Mouse (Mus musculus): ENCODE measurements at regions not wholly inside any gene's neighbourhood (a gene's known extent, or its start where the extent isn't known, plus 50 kb on each side); places are given as distances from the start of the nearest gene placed in this dataset.

DNA sequence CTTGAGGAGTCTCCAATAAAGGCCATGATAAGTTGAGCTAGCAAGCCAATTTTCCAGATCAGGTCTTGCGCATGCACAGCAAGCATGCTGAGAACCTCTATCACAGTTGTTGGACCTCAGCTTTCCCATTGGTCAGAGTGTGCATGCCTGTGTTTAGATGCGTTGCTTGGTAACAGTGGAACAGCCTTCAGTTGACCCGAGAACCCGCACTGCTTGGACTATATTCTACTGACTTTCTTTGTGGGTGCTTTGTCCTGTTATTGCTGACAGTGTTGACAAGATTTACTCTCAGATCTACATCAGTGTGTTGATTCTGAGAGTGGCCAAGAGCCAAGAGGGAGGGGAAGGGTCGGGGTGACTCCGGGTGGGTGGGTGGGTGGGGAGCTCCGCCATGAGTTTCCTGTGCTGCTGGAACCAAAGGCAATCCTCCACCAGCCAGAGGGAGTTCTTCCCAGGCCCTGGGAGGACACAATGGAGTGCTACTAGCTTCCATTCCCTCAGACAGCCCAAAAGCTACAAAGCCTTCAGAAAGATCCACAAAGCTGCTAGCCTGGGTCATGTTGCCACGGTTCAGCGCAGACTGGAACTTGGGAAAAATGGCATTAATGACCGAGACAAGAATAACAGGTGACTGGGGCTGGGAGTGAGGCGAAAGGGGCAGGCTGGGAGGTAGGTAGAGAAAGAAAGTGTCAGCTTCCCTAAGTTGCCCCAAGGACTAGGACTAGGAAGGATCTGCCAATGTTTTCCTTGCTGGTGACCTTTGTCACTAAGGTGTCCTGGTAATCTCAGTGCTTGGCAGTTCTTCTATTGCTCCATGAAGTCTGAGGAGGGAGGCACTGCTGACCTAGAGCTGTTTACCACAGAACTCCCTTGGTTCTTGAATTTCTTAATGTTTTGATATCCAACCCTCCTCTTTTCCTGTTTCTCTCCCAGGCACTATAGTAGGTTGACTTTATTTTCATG, 122.3 kb downstream of the Ankrd16 start:
- TF ChIP-seq SRF (IDR thresholded peaks at IDR 0.05; ENCODE audit: control insufficient read depth, insufficient read length, low read depth) (no peak), POLR2AphosphoS2 (IDR thresholded peaks at IDR 0.05; ENCODE audit: insufficient read length, low read depth) (no peak), MYOG (IDR thresholded peaks at IDR 0.05; ENCODE audit: control insufficient read depth in 1 of 3, insufficient read depth in 1 of 3, insufficient read length in 2 of 3, low read depth in 2 of 3) (no peak), TCF12 (IDR thresholded peaks at IDR 0.05; ENCODE audit: insufficient read depth, poor library complexity, severe bottlenecking) (no peak), USF1 (IDR thresholded peaks at IDR 0.05; ENCODE audit: low read depth) (no peak), REST (IDR thresholded peaks at IDR 0.05; ENCODE audit: insufficient read depth, insufficient read length) (no peak), E2F4 (IDR thresholded peaks at IDR 0.05; ENCODE audit: insufficient read depth) (no peak), CEBPB (IDR thresholded peaks at IDR 0.05; ENCODE audit: insufficient read depth, poor library complexity, severe bottlenecking) (no peak), MAX (IDR thresholded peaks at IDR 0.05; ENCODE audit: low read depth) (no peak), MYOD1 (IDR thresholded peaks at IDR 0.05; ENCODE audit: control insufficient read depth in 1 of 3, insufficient read length in 2 of 3, low read depth in 2 of 3) (no peak), POLR2A (IDR thresholded peaks at IDR 0.05; ENCODE audit: insufficient read length, low read depth) (no peak), TCF3 (IDR thresholded peaks at IDR 0.05; ENCODE audit: insufficient read length, low read depth) (no peak)
- Histone ChIP-seq H3K36me3 (ENCODE audit: control insufficient read depth, insufficient read depth) (no peaks in the 10 kb centered on the region), H3K27me3 (ENCODE audit: control insufficient read depth, insufficient read depth, insufficient read length) (no peaks in the 10 kb centered on the region), H3K4me3 (no peak overlapping the region), H3ac (ENCODE audit: control insufficient read depth, insufficient read length) (no peak overlapping the region), H3K4me2 (ENCODE audit: low read depth) (no peak overlapping the region), H3K79me2 (ENCODE audit: control insufficient read depth, insufficient read depth) (no peaks in the 10 kb centered on the region)

DNA sequence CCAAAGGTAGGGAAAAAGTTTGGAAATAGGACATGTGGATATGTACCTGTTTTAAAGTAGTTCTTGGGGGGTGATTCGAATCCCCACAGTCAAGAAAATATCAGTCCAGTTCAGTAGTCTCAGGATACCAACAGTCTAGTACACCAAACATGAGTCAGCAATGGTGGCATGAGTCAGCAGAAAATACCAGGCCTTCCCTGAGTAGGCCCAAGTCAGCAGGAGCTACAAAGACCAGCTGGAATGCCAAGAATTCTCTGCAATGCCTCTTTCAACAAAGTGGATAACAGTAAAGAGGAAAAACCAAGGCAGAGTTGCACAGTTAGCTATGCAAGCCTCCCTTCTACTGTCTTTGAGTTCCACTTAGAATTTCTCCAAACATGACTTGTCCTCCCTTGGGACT, 137.1 kb downstream of the Ankrd16 start:
- no peaks in the 10 kb centered on the region for H3K27me3 ChIP-seq (ENCODE audit: control insufficient read depth, insufficient read depth, insufficient read length)
- TF ChIP-seq MAX (IDR thresholded peaks at IDR 0.05; ENCODE audit: low read depth), result no peak
- no peak for TF ChIP-seq E2F4 (IDR thresholded peaks at IDR 0.05; ENCODE audit: insufficient read depth)
- no peak for TF ChIP-seq REST (IDR thresholded peaks at IDR 0.05; ENCODE audit: insufficient read depth, insufficient read length)
- TF ChIP-seq TCF3 (IDR thresholded peaks at IDR 0.05; ENCODE audit: insufficient read length, low read depth), result no peak
- no peak for TF ChIP-seq SRF (IDR thresholded peaks at IDR 0.05; ENCODE audit: control insufficient read depth, insufficient read length, low read depth)
- no peak for TF ChIP-seq POLR2AphosphoS2 (IDR thresholded peaks at IDR 0.05; ENCODE audit: insufficient read length, low read depth)
- no peak for TF ChIP-seq MYOD1 (IDR thresholded peaks at IDR 0.05; ENCODE audit: control insufficient read depth in 1 of 3, insufficient read length in 2 of 3, low read depth in 2 of 3)
- no peak for TF ChIP-seq MYOG (IDR thresholded peaks at IDR 0.05; ENCODE audit: control insufficient read depth in 1 of 3, insufficient read depth in 1 of 3, insufficient read length in 2 of 3, low read depth in 2 of 3)
- TF ChIP-seq POLR2A (IDR thresholded peaks at IDR 0.05; ENCODE audit: insufficient read length, low read depth), result no peak
- TF ChIP-seq USF1 (IDR thresholded peaks at IDR 0.05; ENCODE audit: low read depth), result no peak
- TF ChIP-seq CEBPB (IDR thresholded peaks at IDR 0.05; ENCODE audit: insufficient read depth, poor library complexity, severe bottlenecking), result no peak
- no peak for TF ChIP-seq TCF12 (IDR thresholded peaks at IDR 0.05; ENCODE audit: insufficient read depth, poor library complexity, severe bottlenecking)
- no peak overlapping the region for H3ac ChIP-seq (ENCODE audit: control insufficient read depth, insufficient read length)
- H3K4me3 ChIP-seq, result no peak overlapping the region
- no peak overlapping the region for H3K4me2 ChIP-seq (ENCODE audit: low read depth)
- no peaks in the 10 kb centered on the region for H3K79me2 ChIP-seq (ENCODE audit: control insufficient read depth, insufficient read depth)
- H3K36me3 ChIP-seq (ENCODE audit: control insufficient read depth, insufficient read depth), result no peaks in the 10 kb centered on the region

DNA sequence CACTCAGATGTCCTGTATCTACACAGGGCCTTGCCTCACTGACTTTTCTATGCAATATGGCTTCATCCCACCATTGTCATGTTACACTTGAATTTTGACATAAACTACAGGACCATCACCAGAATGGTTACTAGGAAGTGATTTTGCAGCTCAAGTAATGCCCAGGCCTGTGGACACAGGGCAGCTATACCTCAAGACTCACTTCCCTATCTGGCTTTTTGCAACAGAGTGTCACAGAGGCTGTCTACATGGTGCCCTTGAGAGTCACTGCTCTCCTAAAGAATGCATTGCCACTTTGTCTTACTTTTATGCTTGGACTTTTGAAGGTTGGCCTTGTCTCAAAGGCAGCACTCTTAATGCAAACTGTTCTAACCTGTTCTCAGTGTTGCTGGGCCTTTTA, 139.7 kb downstream of the Ankrd16 start:
- H3K27me3 ChIP-seq (ENCODE audit: control insufficient read depth, insufficient read depth, insufficient read length), result no peaks in the 10 kb centered on the region
- H3K79me2 ChIP-seq (ENCODE audit: control insufficient read depth, insufficient read depth), result no peaks in the 10 kb centered on the region
- no peak overlapping the region for H3K4me3 ChIP-seq
- TF ChIP-seq E2F4 (IDR thresholded peaks at IDR 0.05; ENCODE audit: insufficient read depth), result no peak
- TF ChIP-seq CEBPB (IDR thresholded peaks at IDR 0.05; ENCODE audit: insufficient read depth, poor library complexity, severe bottlenecking), result no peak
- TF ChIP-seq MAX (IDR thresholded peaks at IDR 0.05; ENCODE audit: low read depth), result no peak
- H3K4me2 ChIP-seq (ENCODE audit: low read depth), result no peak overlapping the region
- H3ac ChIP-seq (ENCODE audit: control insufficient read depth, insufficient read length), result no peak overlapping the region
- H3K36me3 ChIP-seq (ENCODE audit: control insufficient read depth, insufficient read depth), result no peaks in the 10 kb centered on the region

DNA sequence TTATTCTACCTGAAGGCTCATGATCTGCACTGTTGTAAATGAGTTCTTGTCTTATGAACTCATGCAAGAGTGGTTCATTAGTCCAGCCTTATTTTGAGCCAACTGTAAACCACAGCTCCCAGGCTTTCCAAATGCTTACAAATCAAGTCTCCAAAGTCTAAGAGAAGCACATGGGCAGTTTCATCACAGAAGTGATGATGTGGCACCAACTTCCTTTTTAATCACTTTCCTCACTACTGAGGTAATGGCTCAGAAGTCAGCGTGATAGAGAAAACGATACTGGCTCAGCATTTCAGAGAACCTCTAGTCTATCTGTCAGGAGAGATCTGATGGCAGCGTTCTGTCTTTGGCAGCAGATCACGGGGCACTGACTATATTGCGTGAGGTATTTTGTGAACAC, 140.4 kb downstream of the Ankrd16 start:
- no peaks in the 10 kb centered on the region for H3K36me3 ChIP-seq (ENCODE audit: control insufficient read depth, insufficient read depth)
- H3K4me3 ChIP-seq, result no peak overlapping the region
- no peak overlapping the region for H3ac ChIP-seq (ENCODE audit: control insufficient read depth, insufficient read length)

More for the DNA sequence above, 140.4 kb downstream of the Ankrd16 start:
- TF ChIP-seq E2F4 (IDR thresholded peaks at IDR 0.05; ENCODE audit: insufficient read depth) (no peak), POLR2A (IDR thresholded peaks at IDR 0.05; ENCODE audit: insufficient read length, low read depth) (no peak), USF1 (IDR thresholded peaks at IDR 0.05; ENCODE audit: low read depth) (no peak), MYOG (IDR thresholded peaks at IDR 0.05; ENCODE audit: control insufficient read depth in 1 of 3, insufficient read depth in 1 of 3, insufficient read length in 2 of 3, low read depth in 2 of 3) (no peak), TCF12 (IDR thresholded peaks at IDR 0.05; ENCODE audit: insufficient read depth, poor library complexity, severe bottlenecking) (no peak), MYOD1 (IDR thresholded peaks at IDR 0.05; ENCODE audit: control insufficient read depth in 1 of 3, insufficient read length in 2 of 3, low read depth in 2 of 3) (no peak), CEBPB (IDR thresholded peaks at IDR 0.05; ENCODE audit: insufficient read depth, poor library complexity, severe bottlenecking) (no peak)
- H3K27me3 ChIP-seq (ENCODE audit: control insufficient read depth, insufficient read depth, insufficient read length), result no peaks in the 10 kb centered on the region
- no peak overlapping the region for H3K4me2 ChIP-seq (ENCODE audit: low read depth)
- H3K79me2 ChIP-seq (ENCODE audit: control insufficient read depth, insufficient read depth), result no peaks in the 10 kb centered on the region
